Mouse (Mus musculus) inflammation-experienced regulatory T-cells, adult 6 months (primary cell): Measurements from ENCODE around the gene Abcd2. TPM values are rescaled to one million over a fixed set of nuclear protein-coding genes. Genes with fewer than 3 reads are reported as not detected.

Experiments used
- ATAC-seq: one replicate; pipeline ENCODE4 v1.8.0; 2017
- polyA plus RNA-seq, 3 experiments: library from polyadenylated mRNA; unstranded; fragments of 100-300 nt; shearing (Covaris generic); gene quantifications; one replicate each; pipeline ENCODE4 v1.2.1; 2017

The Abcd2 gene
- polyA plus RNA-seq, 3 experiments from 2014 or later = 0.15 TPM; not detected in 2

GRCm38 (mm10) chr15:91153311-91153710, 38.3 kb downstream of the Abcd2 start:
- no peak for ATAC-seq

- ATAC-seq = no peak
These were observed 39.0 kb downstream of the Abcd2 start for GRCm38 (mm10) chr15:91152592-91152991.

- no peak for ATAC-seq
These were observed 67.0 kb downstream of the Abcd2 start for GRCm38 (mm10) chr15:91124584-91124983.

GRCm38 (mm10) chr15:91112555-91113209, 78.9 kb downstream of the Abcd2 start:
- ATAC-seq = no peak

- ATAC-seq = no peak
These were observed 83.4 kb downstream of the Abcd2 start for GRCm38 (mm10) chr15:91108102-91108659.

GRCm38 (mm10) chr15:91104934-91105333, 86.7 kb downstream of the Abcd2 start:
- ATAC-seq = no peak

GRCm38 (mm10) chr15:91104276-91104675, 87.3 kb downstream of the Abcd2 start:
- no peak for ATAC-seq

GRCm38 (mm10) chr15:91103814-91104213, 87.8 kb downstream of the Abcd2 start:
- ATAC-seq = no peak

- no peak for ATAC-seq
These were observed 88.3 kb downstream of the Abcd2 start for GRCm38 (mm10) chr15:91103305-91103704.

- ATAC-seq = no peak
These were observed 95.0 kb downstream of the Abcd2 start for GRCm38 (mm10) chr15:91096606-91097005.

Other genes with a start within 250 kb of the Abcd2 start
- not detected for gene Kif21a, start 141.9 kb downstream of the Abcd2 start, polyA plus RNA-seq
- gene CN725425, start 7.7 kb upstream of the Abcd2 start, polyA plus RNA-seq = not detected